Mouse (Mus musculus) heart, embryonic 11.5 days (tissue): ENCODE measurements around the gene Lcn4. TPM values are rescaled to one million over a fixed set of nuclear protein-coding genes. Genes with fewer than 3 reads are reported as not detected.

Experiments
- ATAC-seq: fragments of 200-750 bp; cut with Nextera tagmentation; replicated peaks from 2 replicates; pipeline ENCODE4 v1.8.0; 2017; ENCODE audit warnings: moderate library complexity; ENCODE audit not compliant: insufficient number of reproducible peaks, low FRiP score, low TSS enrichment
- H3K27ac ChIP-seq: fragments of 300-500 bp; sonication (generic); 2 replicates; pipeline ENCODE4 v1.5.1; 2014; ENCODE audit warnings: mild to moderate bottlenecking, low read depth, low read length
- H3K27me3 ChIP-seq: fragments of 300-500 bp; sonication (generic); 2 replicates; pipeline ENCODE4 v1.6.1; 2014; ENCODE audit warnings: mild to moderate bottlenecking, low read length, mixed read lengths; ENCODE audit not compliant: control insufficient read depth, insufficient read depth
- H3K36me3 ChIP-seq: fragments of 300-500 bp; sonication (generic); 2 replicates; pipeline ENCODE4 v1.6.1; 2014; ENCODE audit warnings: mild to moderate bottlenecking, low read length, moderate library complexity, mixed read lengths; ENCODE audit not compliant: control insufficient read depth, insufficient read depth
- H3K4me1 ChIP-seq: fragments of 300-500 bp; sonication (generic); 2 replicates; pipeline ENCODE4 v1.6.1; 2014; ENCODE audit warnings: low read length; ENCODE audit not compliant: control insufficient read depth, insufficient read depth
- H3K4me2 ChIP-seq: fragments of 300-500 bp; sonication (generic); 2 replicates; pipeline ENCODE4 v1.6.1; 2014; ENCODE audit warnings: mild to moderate bottlenecking, moderate library complexity
- H3K4me3 ChIP-seq: fragments of 300-500 bp; sonication (generic); 2 replicates; pipeline ENCODE4 v1.5.1; 2014; ENCODE audit warnings: low read depth, low read length
- H3K9ac ChIP-seq: fragments of 300-500 bp; sonication (generic); 2 replicates; pipeline ENCODE4 v1.6.1; 2014; ENCODE audit warnings: mild to moderate bottlenecking, low read depth, low read length, moderate library complexity
- H3K9me3 ChIP-seq: fragments of 300-500 bp; sonication (generic); replicated peaks from 2 replicates; pipeline ENCODE4 v1.6.1; 2016; ENCODE audit warnings: low read length; ENCODE audit not compliant: control insufficient read depth
- WGBS: fragments of 180-500 bp; shearing (Covaris S2); extraction: QIAGEN DNeasy Blood & Tissue Kit; methylation state at CpG from one replicate; pipeline ENCODE4 v1.1.7; 2014; ENCODE audit not compliant: insufficient replicate concordance; 5-methylcytosine and 5-hydroxymethylcytosine counted together
- polyA plus RNA-seq: library from polyadenylated mRNA; unstranded; fragments of >200 nt; fragmentation: Nextera tagmentation; extraction: Ambion mirVana; gene quantifications from 2 replicates; pipeline ENCODE4 v1.2.1, GENCODE M21; 2014

The Lcn4 gene
- polyA plus RNA-seq, 1 experiment from 2014 or later = not detected

- Histone ChIP-seq H3K9me3 (no peaks in the 10 kb centered on the region), H3K27me3 (0 out of 2 replicates have a peak, but pooled peaks cover 2% of the 10 kb centered on the region), H3K27ac (no peak overlapping the region), H3K4me3 (peak overlapping the region; percentile 70), H3K9ac (peak overlapping the region; percentile 86), H3K4me1 (peaks cover 8% of the 10 kb centered on the region; the same call in 1 of the 2 replicates), H3K4me2 (peak overlapping the region; percentile 96), H3K36me3 (no peaks in the 10 kb centered on the region)
- ATAC-seq = 0 out of 2 replicates have a peak, but pooled peaks have one; percentile 27
- WGBS = 22% methylated on average over 5 of the region's 5 CpGs
These were observed 42.2 kb downstream of the Lcn4 start for GRCm38 (mm10) chr2:26628792-26629437.

- 0 out of 2 replicates have a peak, but pooled peaks cover 2% of the 10 kb centered on the region for H3K27me3 ChIP-seq
- H3K27ac ChIP-seq = no peak within 1 kb of the TSS
- no peaks in the 10 kb centered on the region for H3K36me3 ChIP-seq
- H3K9me3 ChIP-seq = no peaks in the 10 kb centered on the region
- H3K9ac ChIP-seq = peak within 1 kb of the TSS; percentile 86
- peak; percentile 24; the same call in 1 of the 2 replicates for ATAC-seq
- peak within 1 kb of the TSS; percentile 70 for H3K4me3 ChIP-seq
- peak within 1 kb of the TSS; percentile 96 for H3K4me2 ChIP-seq
- WGBS = 2% methylated on average over 70 of the region's 70 CpGs
- peaks cover 8% of the 10 kb centered on the region; the same call in 1 of the 2 replicates for H3K4me1 ChIP-seq
These were observed 43.0 kb downstream of the Lcn4 start, which contains the start of gene Fam69b for GRCm38 (mm10) chr2:26627921-26628739. Gene Fam69b (plus strand): TSS chr2:26628457.

GRCm38 (mm10) chr2:26626081-26626480 is 45.0 kb downstream of the Lcn4 start:
- WGBS = 60% methylated on average over 3 of the region's 3 CpGs
- no peak for ATAC-seq
- Histone ChIP-seq H3K4me1 (peaks cover 8% of the 10 kb centered on the region; the same call in 1 of the 2 replicates), H3K36me3 (no peaks in the 10 kb centered on the region), H3K9me3 (no peaks in the 10 kb centered on the region), H3K4me2 (no peak overlapping the region), H3K27me3 (0 out of 2 replicates have a peak, but pooled peaks cover 2% of the 10 kb centered on the region), H3K9ac (no peak overlapping the region), H3K27ac (no peak overlapping the region), H3K4me3 (no peak overlapping the region)

- Histone ChIP-seq H3K27ac (no peak overlapping the region), H3K27me3 (0 out of 2 replicates have a peak, but pooled peaks cover 2% of the 10 kb centered on the region), H3K36me3 (no peaks in the 10 kb centered on the region), H3K4me3 (no peak overlapping the region), H3K9me3 (no peaks in the 10 kb centered on the region), H3K4me2 (no peak overlapping the region), H3K4me1 (peaks cover 8% of the 10 kb centered on the region; the same call in 1 of the 2 replicates), H3K9ac (no peak overlapping the region)
- no peak for ATAC-seq
- 75% methylated on average over 3 of the region's 3 CpGs for WGBS
These were observed 45.7 kb downstream of the Lcn4 start for GRCm38 (mm10) chr2:26625419-26625818.

- H3K4me3 ChIP-seq = no peak overlapping the region
- H3K9me3 ChIP-seq = no peaks in the 10 kb centered on the region
- 69% methylated on average over 5 of the region's 5 CpGs for WGBS
- H3K4me2 ChIP-seq = no peak overlapping the region
- 0 out of 2 replicates have a peak, but pooled peaks cover 2% of the 10 kb centered on the region for H3K27me3 ChIP-seq
- H3K4me1 ChIP-seq = 0 out of 2 replicates have a peak, but pooled peaks cover 3% of the 10 kb centered on the region
- no peak for ATAC-seq
- no peak overlapping the region for H3K9ac ChIP-seq
- H3K27ac ChIP-seq = no peak overlapping the region
- no peaks in the 10 kb centered on the region for H3K36me3 ChIP-seq
These were observed 48.1 kb downstream of the Lcn4 start for GRCm38 (mm10) chr2:26622984-26623383.

- 48% methylated on average over 2 of the region's 2 CpGs for WGBS
- Histone ChIP-seq H3K36me3 (no peaks in the 10 kb centered on the region), H3K27ac (no peak overlapping the region), H3K9me3 (no peaks in the 10 kb centered on the region), H3K4me1 (no peaks in the 10 kb centered on the region), H3K27me3 (no peaks in the 10 kb centered on the region), H3K4me3 (no peak overlapping the region), H3K9ac (no peak overlapping the region), H3K4me2 (no peak overlapping the region)
- no peak for ATAC-seq
These were observed 49.8 kb downstream of the Lcn4 start for GRCm38 (mm10) chr2:26621246-26621645.

DNA sequence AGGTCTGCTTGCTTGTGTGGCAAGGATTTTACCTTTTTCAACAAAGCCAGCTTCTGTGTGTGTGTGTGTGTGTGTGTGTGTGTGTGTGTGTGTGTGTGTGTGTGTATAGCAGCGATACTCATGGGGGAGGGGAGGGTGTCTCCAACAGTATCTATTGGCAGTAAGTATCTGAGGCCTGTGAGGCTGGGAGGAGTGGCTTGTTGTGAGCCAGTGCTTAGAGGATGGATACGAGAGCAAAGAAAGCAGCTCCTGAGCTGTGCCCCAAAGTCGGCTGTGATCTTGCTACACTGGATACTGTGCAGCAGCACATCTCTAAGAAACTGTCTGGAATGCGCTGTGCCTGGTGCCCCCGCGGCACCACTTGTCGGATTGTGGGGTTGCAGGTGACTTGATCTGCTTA is 53.2 kb downstream of the Lcn4 start:
- Histone ChIP-seq H3K36me3 (no peaks in the 10 kb centered on the region), H3K4me3 (no peak overlapping the region), H3K27ac (no peak overlapping the region), H3K4me1 (no peaks in the 10 kb centered on the region), H3K4me2 (no peak overlapping the region), H3K9ac (no peak overlapping the region), H3K9me3 (no peaks in the 10 kb centered on the region), H3K27me3 (no peaks in the 10 kb centered on the region)
- WGBS = 53% methylated on average over 7 of the region's 7 CpGs
- no peak for ATAC-seq
